Mouse (Mus musculus) stomach, postnatal 0 days (tissue): ENCODE results near the gene Tmem255a. TPM values are rescaled to one million over a fixed set of nuclear protein-coding genes. Genes with fewer than 3 reads are reported as not detected.
A peak's percentile ranks its signal among the peaks of the same experiment; 100 is the strongest.
"Not testable (repeated sequence)": the region's sequence is repeated elsewhere in the genome, so short reads cannot be mapped to it uniquely, and the experiment has no call there.

Experiments used
- ATAC-seq: fragments of 200-750 bp; cut with Nextera tagmentation; 2 replicates; pipeline ENCODE4 v1.8.0; 2017; ENCODE audit not compliant: low FRiP score, low TSS enrichment
- DNase-seq: peaks from one replicate; pipeline ENCODE4 v3.0.0-alpha.2; 2016; ENCODE audit warnings: low spot score
- H3K27ac ChIP-seq: fragments of 300-500 bp; sonication (generic); replicated peaks from 2 replicates; pipeline ENCODE4 v1.5.1; 2014; ENCODE audit warnings: mild to moderate bottlenecking, control low read depth
- H3K27me3 ChIP-seq: fragments of 300-500 bp; sonication (generic); 2 replicates; pipeline ENCODE4 v1.6.1; 2014; ENCODE audit warnings: low read length; ENCODE audit not compliant: control insufficient read depth, insufficient read depth
- H3K36me3 ChIP-seq: fragments of 300-500 bp; sonication (generic); 2 replicates; pipeline ENCODE4 v1.6.1; 2014; ENCODE audit warnings: low read length, mixed read lengths; ENCODE audit not compliant: control insufficient read depth, insufficient read depth
- H3K4me1 ChIP-seq: fragments of 300-500 bp; sonication (generic); replicated peaks from 2 replicates; pipeline ENCODE4 v1.6.1; 2014; ENCODE audit warnings: antibody characterized with exemption; ENCODE audit not compliant: control insufficient read depth, insufficient read depth
- H3K4me2 ChIP-seq: fragments of 300-500 bp; sonication (generic); replicated peaks from 2 replicates; pipeline ENCODE4 v1.6.1; 2014; ENCODE audit warnings: low read depth, mild to moderate bottlenecking, control low read depth, moderate library complexity
- H3K4me3 ChIP-seq: fragments of 300-500 bp; sonication (generic); 2 replicates; pipeline ENCODE4 v1.5.1; 2014; ENCODE audit warnings: low read depth, low read length, control low read depth
- H3K9ac ChIP-seq: fragments of 300-500 bp; sonication (generic); 2 replicates; pipeline ENCODE4 v1.6.1; 2014; ENCODE audit warnings: mild to moderate bottlenecking, low read length, control low read depth, mixed read lengths
- H3K9me3 ChIP-seq: fragments of 300-500 bp; sonication (generic); 2 replicates; pipeline ENCODE4 v1.6.1; 2016; ENCODE audit warnings: low read length; ENCODE audit not compliant: control insufficient read depth
- CTCF ChIP-seq: IDR thresholded peaks from 2 replicates; pipeline ENCODE4 v1.5.1; 2016; ENCODE audit warnings: antibody characterized with exemption, low read depth, mild to moderate bottlenecking, moderate library complexity
- EP300 ChIP-seq: optimal IDR thresholded peaks from 2 replicates; pipeline ENCODE3; 2016; ENCODE audit warnings: antibody characterized with exemption
- WGBS: fragments of 180-500 bp; shearing (Covaris S2); extraction: QIAGEN DNeasy Blood & Tissue Kit; methylation state at CpG from one replicate; pipeline ENCODE4 v1.1.7; 2014; 5-methylcytosine and 5-hydroxymethylcytosine counted together
- microRNA-seq: library from miRNA; unstranded; fragments of <30 nt; microRNA quantifications from one replicate; pipeline ENCODE4, GENCODE M21; 2016
- polyA plus RNA-seq: library from polyadenylated mRNA; unstranded; fragments of >200 nt; fragmentation: Nextera tagmentation; extraction: Ambion mirVana; gene quantifications from 2 replicates; pipeline ENCODE4 v1.2.1, GENCODE M21; 2015

Tmem255a gene
- polyA plus RNA-seq, 1 experiment from 2014 or later: 10.2 TPM

DNA sequence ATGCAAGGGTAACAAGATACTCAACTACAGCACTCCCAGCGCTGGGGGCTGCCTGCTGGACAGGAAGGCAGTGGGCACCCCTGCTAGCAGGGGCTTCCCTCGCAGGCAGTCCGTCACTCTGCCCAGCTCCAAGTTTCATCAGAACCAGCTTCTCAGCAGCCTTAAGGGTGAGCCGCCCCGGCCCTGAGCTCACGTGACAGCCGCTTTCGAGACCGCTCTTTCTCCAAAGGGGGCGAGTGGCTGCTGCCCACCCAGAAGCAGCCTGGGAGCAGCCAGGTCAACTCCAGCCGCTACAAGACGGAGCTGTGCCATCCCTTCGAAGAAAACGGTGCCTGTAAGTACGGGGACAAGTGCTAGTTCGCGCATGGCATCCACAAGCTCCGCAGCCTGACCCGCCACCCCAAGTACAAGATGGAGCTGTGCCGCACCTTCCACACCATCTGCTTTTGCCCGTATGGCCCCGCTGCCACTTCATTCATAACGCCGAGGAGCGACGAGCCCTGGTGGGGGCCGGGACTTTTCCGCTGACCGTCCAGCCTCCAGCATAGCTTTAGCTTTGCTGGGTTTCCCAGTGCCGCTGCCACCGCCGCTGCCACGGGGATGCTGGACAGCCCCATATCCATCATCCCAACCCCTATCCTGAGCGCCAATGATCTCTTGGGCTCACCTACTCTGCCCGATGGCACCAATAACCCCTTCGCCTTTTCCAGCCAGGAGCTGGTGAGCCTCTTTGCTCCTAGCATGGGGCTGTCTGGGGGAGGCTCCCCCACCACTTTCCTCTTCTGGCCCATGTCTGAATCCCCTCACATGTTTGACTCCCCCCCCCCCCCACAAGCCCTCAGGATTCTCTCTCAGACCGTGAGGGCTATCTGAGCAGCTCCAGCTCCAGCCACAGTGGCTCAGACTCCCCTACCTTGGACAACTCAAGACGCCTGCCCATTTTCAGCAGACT is 71.3 kb downstream of the Tmem255a start:
- H3K4me1 ChIP-seq: no peaks in the 10 kb centered on the region
- DNase-seq: peak; percentile 16
- peak; percentile 56 for ATAC-seq
- peak overlapping the region; percentile 53 for H3K9ac ChIP-seq
- no peaks in the 10 kb centered on the region for H3K27me3 ChIP-seq
- peak overlapping the region; percentile 63 for H3K4me2 ChIP-seq
- no peaks in the 10 kb centered on the region for H3K36me3 ChIP-seq
- H3K27ac ChIP-seq: peak overlapping the region; percentile 56; the same call in 1 of the 2 replicates
- 22% methylated on average over 36 of the region's 38 CpGs for WGBS
- TF ChIP-seq EP300 (no peak), CTCF (no peak)
- no peaks in the 10 kb centered on the region for H3K9me3 ChIP-seq
- peak overlapping the region; percentile 39 for H3K4me3 ChIP-seq

DNA sequence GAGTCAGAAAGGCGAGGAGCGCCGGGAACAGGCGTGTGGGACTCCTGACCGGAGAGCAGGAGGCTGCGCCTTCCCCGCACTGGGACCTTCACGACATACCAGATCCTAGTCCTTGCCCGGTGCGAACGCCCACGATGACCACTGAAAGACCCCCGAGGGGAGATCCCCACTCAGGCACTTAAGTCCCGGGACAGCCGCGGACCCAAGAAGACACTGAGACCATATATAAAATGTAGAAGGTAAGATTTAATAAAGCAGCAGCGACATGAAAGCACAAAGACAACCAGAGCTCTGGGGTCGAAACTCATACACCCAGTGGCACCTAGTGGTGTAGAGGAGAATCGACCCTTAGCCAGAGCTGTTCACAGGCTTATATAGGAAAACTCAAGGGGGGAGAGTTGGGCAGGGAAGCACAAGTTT is 72.3 kb downstream of the Tmem255a start:
- peak; percentile 72 for TF ChIP-seq CTCF
- not testable (repeated sequence) for H3K36me3 ChIP-seq, H3K27ac ChIP-seq, H3K4me1 ChIP-seq, H3K9ac ChIP-seq, H3K9me3 ChIP-seq, H3K27me3 ChIP-seq
- H3K4me2 ChIP-seq: peak overlapping the region; percentile 40; the same call in 1 of the 2 replicates
- DNase-seq (peak; percentile 28), ATAC-seq (0 out of 2 replicates have a peak, but pooled peaks have one; percentile 66)
- peak overlapping the region; percentile 20; the same call in 1 of the 2 replicates for H3K4me3 ChIP-seq
- WGBS: 38% methylated on average over 19 of the region's 19 CpGs

DNA sequence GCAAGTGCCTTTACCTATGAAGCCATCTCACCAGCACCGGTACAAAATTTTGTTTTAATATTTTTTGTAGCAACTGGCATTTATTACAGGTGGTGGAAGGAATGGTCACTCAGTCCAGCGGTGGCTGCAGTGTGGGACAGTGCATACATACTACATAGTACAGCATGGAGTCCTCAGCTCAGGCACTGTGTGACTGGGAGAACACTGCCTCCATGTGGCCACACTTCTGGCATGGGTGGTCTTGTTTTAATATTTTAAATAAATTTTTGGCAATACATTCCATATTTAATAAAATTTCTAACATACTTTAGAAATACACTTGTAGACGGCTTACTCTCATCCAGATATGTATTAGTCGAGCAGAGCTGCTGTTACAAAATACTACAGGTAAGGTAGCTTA is 85.6 kb downstream of the Tmem255a start:
- no peak overlapping the region for H3K4me3 ChIP-seq
- WGBS: 69% methylated on average over 4 of the region's 4 CpGs

DNA sequence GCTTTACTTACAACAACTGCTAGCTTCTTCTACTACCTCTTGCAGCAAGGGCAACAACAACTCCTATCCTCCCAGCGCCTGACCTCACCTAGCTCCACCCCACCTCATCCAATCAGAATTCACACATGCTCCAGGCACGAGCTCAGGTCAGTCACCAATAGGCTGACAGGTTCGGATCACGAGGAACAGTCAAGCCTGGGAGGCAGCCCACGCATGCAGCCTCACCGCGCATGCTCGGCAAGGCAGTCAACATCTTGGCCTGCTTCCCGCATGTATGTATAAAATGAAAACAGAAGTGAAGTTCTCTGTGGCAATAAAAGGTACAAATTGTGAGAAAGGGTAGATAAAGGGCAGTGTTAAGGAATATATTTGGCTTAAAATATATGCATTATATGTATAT is 86.2 kb downstream of the Tmem255a start:
- no peak for DNase-seq
- H3K4me1 ChIP-seq: no peaks in the 10 kb centered on the region
- H3K36me3 ChIP-seq: no peaks in the 10 kb centered on the region
- no peak for ATAC-seq
- H3K4me3 ChIP-seq: no peak overlapping the region
- no peaks in the 10 kb centered on the region for H3K27me3 ChIP-seq
- TF ChIP-seq EP300 (no peak), CTCF (no peak)
- no peak overlapping the region for H3K4me2 ChIP-seq
- H3K9me3 ChIP-seq: no peaks in the 10 kb centered on the region
- WGBS: 78% methylated on average over 9 of the region's 9 CpGs
- no peak overlapping the region for H3K27ac ChIP-seq
- H3K9ac ChIP-seq: no peak overlapping the region

More for the DNA sequence above, 85.6 kb downstream of the Tmem255a start:
- Histone ChIP-seq H3K9me3 (no peaks in the 10 kb centered on the region), H3K4me1 (no peaks in the 10 kb centered on the region), H3K36me3 (no peaks in the 10 kb centered on the region), H3K9ac (no peak overlapping the region), H3K4me2 (no peak overlapping the region), H3K27me3 (no peaks in the 10 kb centered on the region), H3K27ac (no peak overlapping the region)
- TF ChIP-seq EP300 (no peak), CTCF (no peak)
- no peak for ATAC-seq
- DNase-seq: no peak

DNA sequence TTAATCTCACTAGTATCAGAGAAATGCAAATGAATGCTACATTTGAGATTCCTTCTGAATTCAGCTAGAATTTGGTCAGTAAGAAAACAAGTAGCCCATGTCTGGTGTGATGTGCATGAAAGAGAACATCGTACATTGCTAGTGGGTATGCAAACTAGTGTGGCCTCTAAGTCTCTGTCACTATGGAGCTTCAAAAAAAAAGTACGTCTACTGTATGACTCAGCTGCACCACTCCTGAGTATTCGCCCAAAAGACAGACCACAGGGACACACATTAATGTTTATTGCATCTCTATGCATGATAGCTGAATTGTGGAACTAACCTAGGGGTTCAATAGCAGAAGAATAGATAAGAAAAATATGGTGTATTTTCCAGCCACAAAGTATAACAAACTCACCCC is 86.9 kb downstream of the Tmem255a start:
- H3K4me2 ChIP-seq: no peak overlapping the region
- no peaks in the 10 kb centered on the region for H3K9me3 ChIP-seq
- no peak overlapping the region for H3K4me3 ChIP-seq
- TF ChIP-seq CTCF (no peak), EP300 (no peak)
- no peaks in the 10 kb centered on the region for H3K4me1 ChIP-seq
- no peaks in the 10 kb centered on the region for H3K36me3 ChIP-seq
- no peak overlapping the region for H3K27ac ChIP-seq
- ATAC-seq (no peak), DNase-seq (no peak)
- 82% methylated on average over 3 of the region's 3 CpGs for WGBS
- H3K9ac ChIP-seq: no peak overlapping the region
- no peaks in the 10 kb centered on the region for H3K27me3 ChIP-seq

DNA sequence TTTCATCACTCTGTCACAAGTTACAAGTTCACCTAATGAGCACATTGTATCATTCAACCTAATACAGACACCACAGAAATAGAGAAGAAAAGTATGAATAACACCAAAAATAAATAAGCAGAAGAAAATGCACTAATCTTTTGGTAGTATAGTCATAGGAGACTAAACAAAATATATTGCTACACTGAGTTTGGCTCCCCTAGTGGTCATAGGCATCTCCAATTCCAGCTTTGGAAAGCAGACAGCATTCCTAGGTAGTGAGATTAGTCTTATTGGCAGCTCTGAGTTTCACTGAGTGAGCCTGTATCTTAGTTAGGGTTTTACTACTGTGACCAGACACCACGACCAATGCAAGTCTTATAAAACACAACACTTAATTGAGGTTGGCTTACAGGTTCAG is 93.1 kb downstream of the Tmem255a start:
- Histone ChIP-seq H3K27me3 (no peaks in the 10 kb centered on the region), H3K4me1 (no peaks in the 10 kb centered on the region), H3K36me3 (no peaks in the 10 kb centered on the region), H3K27ac (no peak overlapping the region), H3K9ac (no peak overlapping the region), H3K4me3 (no peak overlapping the region), H3K4me2 (no peak overlapping the region), H3K9me3 (no peaks in the 10 kb centered on the region)
- peak; percentile 47; the same call in 1 of the 2 replicates for TF ChIP-seq CTCF
- no peak for TF ChIP-seq EP300
- ATAC-seq (no peak), DNase-seq (no peak)
- 58% methylated on average over 1 of the region's 1 CpGs for WGBS

Small RNA genes lying within 50 kb of the gene (microRNA-seq; reads per million reads assigned to microRNA genes)
- not detected for gene Mir3110

Other genes with a start within 250 kb of the Tmem255a start
- gene Btg1-ps1, start 233.6 kb downstream of the Tmem255a start, polyA plus RNA-seq: not detected in 2 replicates
- gene Btg1-ps2, start 209.3 kb downstream of the Tmem255a start, polyA plus RNA-seq: not detected in 2 replicates
- 0.18 TPM in 1 of 2 replicates, not detected in the other for gene Rhox10, start 186.0 kb downstream of the Tmem255a start, polyA plus RNA-seq
- gene Rhox11, start 167.3 kb downstream of the Tmem255a start, polyA plus RNA-seq: not detected in 2 replicates
- not detected in 2 replicates for gene Rhox12, start 141.5 kb downstream of the Tmem255a start, polyA plus RNA-seq
- gene Rhox13, start 131.2 kb downstream of the Tmem255a start, polyA plus RNA-seq: not detected in 2 replicates
- 1.7 and 2.0 TPM in 2 replicates for gene Zbtb33, start 62.6 kb downstream of the Tmem255a start, polyA plus RNA-seq
- gene Atp1b4, start 63.7 kb upstream of the Tmem255a start, polyA plus RNA-seq: 0.05 and 0.06 TPM in 2 replicates
- 131 and 147 TPM in 2 replicates for gene Lamp2, start 204.0 kb upstream of the Tmem255a start, polyA plus RNA-seq